Mouse (Mus musculus) cortical plate, adult 2 months (tissue): ENCODE data around the gene Ceacam19.

Experiments
- CTCF ChIP-seq: fragments of 200-500 bp; IDR thresholded peaks from 2 replicates; pipeline ENCODE4 v1.5.1; 2011; ENCODE audit warnings: mild to moderate bottlenecking, control low read depth, low read length; ENCODE audit not compliant: insufficient read depth; ENCODE audit errors: extremely low read depth
- POLR2A ChIP-seq: fragments of 200-500 bp; IDR thresholded peaks from 2 replicates; pipeline ENCODE4 v1.6.1; 2011; ENCODE audit warnings: mild to moderate bottlenecking, low read length, control low read depth; ENCODE audit not compliant: insufficient read depth; ENCODE audit errors: extremely low read depth

GRCm38 (mm10) chr7:19880754-19881153 is 7.0 kb downstream of the Ceacam19 start:
- TF ChIP-seq POLR2A: no peak
- no peak for TF ChIP-seq CTCF
